In genomic region chr16:78759226-78759625, GRCm38 (mm10) we compare ENCODE assay signal across 26 mouse cellular contexts.
DNase-seq lines count a peak whose midpoint lies in the region; ATAC-seq and TF ChIP-seq lines count a peak whose summit lies in the region.
"Had no signal": no experiment of that assay in that cellular context is flagged by ENCODE, and none has a peak within 500 bp of the region (broad histone marks: within the 10 kb centered on the region; RNA-seq: fewer than 3 reads in every experiment).

No protein-coding gene starts in this region.

- H3K27ac ChIP-seq in hindbrain, postnatal 0 days: no peak overlapping the region
- H3K27ac ChIP-seq in hindbrain, embryonic 12.5 days: no peak overlapping the region
- H3K27ac ChIP-seq: embryonic facial prominence, embryonic 12.5 days; forebrain, embryonic 12.5 days; heart, adult 2 months; heart, embryonic 10.5 days; heart, embryonic 13.5 days; hindbrain, embryonic 15.5 days; intestine, embryonic 15.5 days had no signal

- no peak overlapping the region for H3K9ac ChIP-seq in hindbrain, postnatal 0 days (replicated peaks; ENCODE audit: low read length)
- H3K9ac ChIP-seq in hindbrain, embryonic 12.5 days: no peak overlapping the region
- H3K9ac ChIP-seq: embryonic facial prominence, embryonic 12.5 days; forebrain, embryonic 12.5 days; heart, embryonic 13.5 days; hindbrain, embryonic 15.5 days; intestine, embryonic 15.5 days had no signal

- TF ChIP-seq CTCF in hindbrain, postnatal 0 days (IDR thresholded peaks at IDR 0.05; ENCODE audit: low read depth): no peak

- H3K4me1 ChIP-seq in hindbrain, postnatal 0 days (ENCODE audit: insufficient read depth, low read length): no peaks in the 10 kb centered on the region
- H3K4me1 ChIP-seq in hindbrain, embryonic 12.5 days: no peaks in the 10 kb centered on the region
- H3K4me1 ChIP-seq: embryonic facial prominence, embryonic 12.5 days; forebrain, embryonic 12.5 days; heart, embryonic 10.5 days; heart, embryonic 13.5 days; hindbrain, embryonic 15.5 days; intestine, embryonic 15.5 days had no signal

- no peak overlapping the region for H3K4me3 ChIP-seq in hindbrain, postnatal 0 days (ENCODE audit: low read length)
- no peak overlapping the region for H3K4me3 ChIP-seq in hindbrain, embryonic 12.5 days
- H3K4me3 ChIP-seq: embryonic facial prominence, embryonic 12.5 days; erythroblast, embryonic 14.5 days; forebrain, embryonic 12.5 days; heart, adult 2 months; heart, embryonic 10.5 days; heart, embryonic 13.5 days; hindbrain, embryonic 15.5 days; intestine, embryonic 15.5 days had no signal

- H3K4me2 ChIP-seq in hindbrain, postnatal 0 days (ENCODE audit: low read depth, low read length): no peak overlapping the region
- H3K4me2 ChIP-seq in hindbrain, embryonic 12.5 days (replicated peaks): no peak overlapping the region
- H3K4me2 ChIP-seq: embryonic facial prominence, embryonic 12.5 days; forebrain, embryonic 12.5 days; heart, embryonic 13.5 days; hindbrain, embryonic 15.5 days; intestine, embryonic 15.5 days had no signal

- peak; percentile 44 to 53 for DNase-seq in cerebellum, postnatal 10 days
- no peak for DNase-seq in cerebellum, postnatal 36 days
- peak; percentile 33 for DNase-seq in hindbrain, postnatal 0 days (ENCODE audit: low spot score)
- DNase-seq in Muller cell, postnatal 12 days (ENCODE audit: inconsistent ontology term): peak; percentile 70
- DNase-seq in retina, postnatal 1 day: peak; percentile 55
- no peak for DNase-seq in layer of hippocampus, postnatal 25 days (ENCODE audit: extremely low spot score in 1 of 2, low spot score in 1 of 2)
- DNase-seq: adrenal gland, postnatal 10 days; adrenal gland, postnatal 36 days; cerebellum, adult 11 months; cerebellum, adult 2 months; cerebellum, adult 9-11 months; gastrocnemius, postnatal 10 days; gastrocnemius, postnatal 36 days; heart, adult 2 months; heart, postnatal 14 days; heart, postnatal 4 days had no signal

- no peaks in the 10 kb centered on the region for H3K36me3 ChIP-seq in hindbrain, postnatal 0 days (ENCODE audit: insufficient read depth, low read length)
- no peaks in the 10 kb centered on the region for H3K36me3 ChIP-seq in hindbrain, embryonic 12.5 days
- H3K36me3 ChIP-seq: embryonic facial prominence, embryonic 12.5 days; forebrain, embryonic 12.5 days; heart, embryonic 10.5 days; heart, embryonic 13.5 days; hindbrain, embryonic 15.5 days; intestine, embryonic 15.5 days had no signal

- ATAC-seq in hindbrain, postnatal 0 days: no peak
- ATAC-seq in hindbrain, embryonic 12.5 days (ENCODE audit: low FRiP score): no peak
- ATAC-seq: forebrain, embryonic 16.5 days; intestine, embryonic 15.5 days; Patski had no signal

- no peaks in the 10 kb centered on the region for H3K9me3 ChIP-seq in hindbrain, postnatal 0 days (ENCODE audit: low read length)
- no peaks in the 10 kb centered on the region for H3K9me3 ChIP-seq in hindbrain, embryonic 12.5 days (replicated peaks)
- H3K9me3 ChIP-seq: embryonic facial prominence, embryonic 12.5 days; forebrain, embryonic 12.5 days; heart, embryonic 10.5 days; heart, embryonic 13.5 days; hindbrain, embryonic 15.5 days; intestine, embryonic 15.5 days had no signal

- no peaks in the 10 kb centered on the region for H3K27me3 ChIP-seq in hindbrain, postnatal 0 days (ENCODE audit: insufficient read depth, low read length)
- no peaks in the 10 kb centered on the region for H3K27me3 ChIP-seq in hindbrain, embryonic 12.5 days
- H3K27me3 ChIP-seq: embryonic facial prominence, embryonic 12.5 days; forebrain, embryonic 12.5 days; heart, embryonic 13.5 days; hindbrain, embryonic 15.5 days; intestine, embryonic 15.5 days had no signal

Comparison
In these comparisons a context has a peak if more than half of its experiments do, and no peak if none do; other contexts are left out.
1. DNase-seq: peak in cerebellum, postnatal 10 days (2 of 2), hindbrain, postnatal 0 days (single experiment), Muller cell, postnatal 12 days (single experiment) and retina, postnatal 1 day (single experiment); none in cerebellum, postnatal 36 days (0 of 2) and layer of hippocampus, postnatal 25 days (0 of 2).